Mouse (Mus musculus) forebrain, embryonic 13.5 days (tissue): ENCODE results near the gene Snw1. TPM values are rescaled to one million over a fixed set of nuclear protein-coding genes. Genes with fewer than 3 reads are reported as not detected.

Source experiments
- ATAC-seq: fragments of 200-750 bp; cut with Nextera tagmentation; 2 replicates; pipeline ENCODE4 v1.8.0; 2017
- H3K27ac ChIP-seq: fragments of 300-500 bp; sonication (generic); 2 replicates; pipeline ENCODE4 v1.5.1; 2015; ENCODE audit warnings: inconsistent platforms, mild to moderate bottlenecking, moderate library complexity
- H3K27me3 ChIP-seq: fragments of 300-500 bp; sonication (generic); 2 replicates; pipeline ENCODE4 v1.6.1; 2015; ENCODE audit warnings: mild to moderate bottlenecking, inconsistent platforms
- H3K36me3 ChIP-seq: fragments of 300-500 bp; sonication (generic); 2 replicates; pipeline ENCODE4 v1.6.1; 2015; ENCODE audit warnings: mild to moderate bottlenecking, inconsistent platforms; ENCODE audit not compliant: poor library complexity, severe bottlenecking
- H3K4me1 ChIP-seq: fragments of 300-500 bp; sonication (generic); 2 replicates; pipeline ENCODE4 v1.6.1; 2015; ENCODE audit warnings: inconsistent platforms
- H3K4me2 ChIP-seq: fragments of 300-500 bp; sonication (generic); 2 replicates; pipeline ENCODE4 v1.6.1; 2015; ENCODE audit warnings: inconsistent platforms, mild to moderate bottlenecking, moderate library complexity
- H3K4me3 ChIP-seq: fragments of 300-500 bp; sonication (generic); 2 replicates; pipeline ENCODE4 v1.5.1; 2015; ENCODE audit warnings: mild to moderate bottlenecking, inconsistent platforms
- H3K9ac ChIP-seq: fragments of 300-500 bp; sonication (generic); 2 replicates; pipeline ENCODE4 v1.6.1; 2015; ENCODE audit warnings: mild to moderate bottlenecking, inconsistent platforms
- H3K9me3 ChIP-seq: fragments of 300-500 bp; sonication (generic); replicated peaks from 2 replicates; pipeline ENCODE4 v1.6.1; 2016; ENCODE audit warnings: inconsistent platforms
- WGBS: fragments of 180-500 bp; shearing (Covaris S2); methylation state at CpG from one replicate; pipeline ENCODE4 v1.1.7; 2015; 5-methylcytosine and 5-hydroxymethylcytosine counted together
- polyA plus RNA-seq: library from polyadenylated mRNA; unstranded; fragments of >200 nt; fragmentation: Nextera tagmentation; extraction: Ambion mirVana; gene quantifications from 2 replicates; pipeline ENCODE4 v1.2.1, GENCODE M21; 2015

The Snw1 gene
- polyA plus RNA-seq, 1 experiment from 2014 or later, result 151 TPM

- Histone ChIP-seq H3K9me3 (no peaks in the 10 kb centered on the region), H3K4me1 (peaks cover 29% of the 10 kb centered on the region), H3K36me3 (peaks cover 53% of the 10 kb centered on the region), H3K9ac (peak overlapping the region; percentile 89), H3K27ac (no peak overlapping the region), H3K4me2 (peak overlapping the region; percentile 93), H3K27me3 (no peaks in the 10 kb centered on the region), H3K4me3 (peak overlapping the region; percentile 98)
- 3% methylated on average over 16 of the region's 16 CpGs for WGBS
- peak; percentile 28; the same call in 1 of the 2 replicates for ATAC-seq
Measured at GRCm38 (mm10) chr12:87444211-87444610, 27.9 kb downstream of the Snw1 start.

GRCm38 (mm10) chr12:87443700-87444122 lies 28.4 kb downstream of the Snw1 start, which contains the start of the genes Slirp and Alkbh1:
Gene Slirp (plus strand): TSS chr12:87443896.
Gene Alkbh1 (minus strand): TSS chr12:87444017.
- H3K27me3 ChIP-seq, result no peaks in the 10 kb centered on the region
- H3K9me3 ChIP-seq, result no peaks in the 10 kb centered on the region
- H3K36me3 ChIP-seq, result peaks cover 54% of the 10 kb centered on the region
- H3K27ac ChIP-seq, result peak within 1 kb of the TSS; percentile 87
- peak; percentile 96 for ATAC-seq
- H3K4me2 ChIP-seq, result peak within 1 kb of the TSS; percentile 93
- H3K4me1 ChIP-seq, result peaks cover 29% of the 10 kb centered on the region
- WGBS, result under 1% methylated on average over 28 of the region's 28 CpGs
- peak within 1 kb of the TSS; percentile 89 for H3K9ac ChIP-seq
- peak within 1 kb of the TSS; percentile 98 for H3K4me3 ChIP-seq

GRCm38 (mm10) chr12:87443115-87443699 lies 28.9 kb downstream of the Snw1 start:
- Histone ChIP-seq H3K27me3 (no peaks in the 10 kb centered on the region), H3K27ac (peak overlapping the region; percentile 87), H3K9me3 (no peaks in the 10 kb centered on the region), H3K4me3 (peak overlapping the region; percentile 98), H3K4me2 (peak overlapping the region; percentile 93), H3K9ac (peak overlapping the region; percentile 89), H3K36me3 (peaks cover 54% of the 10 kb centered on the region), H3K4me1 (peaks cover 29% of the 10 kb centered on the region)
- peak; percentile 88 for ATAC-seq
- WGBS, result under 1% methylated on average over 33 of the region's 33 CpGs

GRCm38 (mm10) chr12:87442177-87443114 lies 29.6 kb downstream of the Snw1 start:
- peaks cover 29% of the 10 kb centered on the region for H3K4me1 ChIP-seq
- no peak for ATAC-seq
- H3K36me3 ChIP-seq, result peaks cover 54% of the 10 kb centered on the region
- no peaks in the 10 kb centered on the region for H3K27me3 ChIP-seq
- H3K4me2 ChIP-seq, result peak overlapping the region; percentile 93
- H3K9ac ChIP-seq, result peak overlapping the region; percentile 89
- no peaks in the 10 kb centered on the region for H3K9me3 ChIP-seq
- H3K27ac ChIP-seq, result no peak overlapping the region
- whole genome bisulfite sequencing, result 25% methylated on average over 12 of the region's 12 CpGs
- H3K4me3 ChIP-seq, result peak overlapping the region; percentile 98

GRCm38 (mm10) chr12:87428885-87429284 lies 43.2 kb downstream of the Snw1 start:
- H3K4me1 ChIP-seq, result no peaks in the 10 kb centered on the region

GRCm38 (mm10) chr12:87428295-87428694 lies 43.8 kb downstream of the Snw1 start:
- ATAC-seq, result no peak
- H3K4me3 ChIP-seq, result no peak overlapping the region

More at GRCm38 (mm10) chr12:87428885-87429284, 43.2 kb downstream of the Snw1 start:
- Histone ChIP-seq H3K36me3 (peaks cover 89% of the 10 kb centered on the region), H3K27me3 (no peaks in the 10 kb centered on the region), H3K27ac (no peak overlapping the region), H3K9me3 (no peaks in the 10 kb centered on the region), H3K4me2 (no peak overlapping the region), H3K4me3 (no peak overlapping the region), H3K9ac (no peak overlapping the region)
- 83% methylated on average over 8 of the region's 8 CpGs for WGBS
- ATAC-seq, result no peak

GRCm38 (mm10) chr12:87426354-87427031 lies 45.6 kb downstream of the Snw1 start:
- ATAC-seq, result no peak
- Histone ChIP-seq H3K27me3 (no peaks in the 10 kb centered on the region), H3K9ac (no peak overlapping the region), H3K4me1 (no peaks in the 10 kb centered on the region), H3K9me3 (no peaks in the 10 kb centered on the region), H3K4me2 (no peak overlapping the region), H3K27ac (no peak overlapping the region), H3K4me3 (no peak overlapping the region), H3K36me3 (peaks cover 81% of the 10 kb centered on the region)
- WGBS, result 92% methylated on average over 5 of the region's 5 CpGs

More at GRCm38 (mm10) chr12:87428295-87428694, 43.8 kb downstream of the Snw1 start:
- WGBS, result 78% methylated on average over 2 of the region's 2 CpGs
- Histone ChIP-seq H3K27me3 (no peaks in the 10 kb centered on the region), H3K4me2 (no peak overlapping the region), H3K9me3 (no peaks in the 10 kb centered on the region), H3K9ac (no peak overlapping the region), H3K36me3 (peaks cover 89% of the 10 kb centered on the region), H3K27ac (no peak overlapping the region), H3K4me1 (no peaks in the 10 kb centered on the region)

GRCm38 (mm10) chr12:87424516-87424915 lies 47.6 kb downstream of the Snw1 start:
- Histone ChIP-seq H3K36me3 (peaks cover 61% of the 10 kb centered on the region), H3K4me2 (no peak overlapping the region), H3K4me3 (no peak overlapping the region), H3K27me3 (no peaks in the 10 kb centered on the region), H3K9ac (no peak overlapping the region), H3K9me3 (no peaks in the 10 kb centered on the region), H3K27ac (no peak overlapping the region), H3K4me1 (peaks cover 2% of the 10 kb centered on the region; the same call in 1 of the 2 replicates)
- 26% methylated on average over 3 of the region's 3 CpGs for WGBS
- no peak for ATAC-seq

GRCm38 (mm10) chr12:87423700-87424099 lies 48.4 kb downstream of the Snw1 start:
- 50% methylated on average over 1 of the region's 1 CpGs for WGBS
- H3K4me3 ChIP-seq, result no peak overlapping the region
- H3K27ac ChIP-seq, result no peak overlapping the region
- no peaks in the 10 kb centered on the region for H3K9me3 ChIP-seq
- no peak for ATAC-seq
- peaks cover 53% of the 10 kb centered on the region for H3K36me3 ChIP-seq
- H3K27me3 ChIP-seq, result no peaks in the 10 kb centered on the region
- no peak overlapping the region for H3K9ac ChIP-seq
- H3K4me1 ChIP-seq, result peaks cover 10% of the 10 kb centered on the region
- H3K4me2 ChIP-seq, result no peak overlapping the region

GRCm38 (mm10) chr12:87421708-87422507 lies 50.2 kb downstream of the Snw1 start:
- Histone ChIP-seq H3K27ac (no peak overlapping the region), H3K9me3 (no peaks in the 10 kb centered on the region), H3K4me2 (no peak overlapping the region), H3K36me3 (peaks cover 36% of the 10 kb centered on the region), H3K4me1 (peaks cover 12% of the 10 kb centered on the region), H3K27me3 (no peaks in the 10 kb centered on the region), H3K4me3 (no peak overlapping the region), H3K9ac (no peak overlapping the region)
- 67% methylated on average over 5 of the region's 5 CpGs for WGBS
- no peak for ATAC-seq

GRCm38 (mm10) chr12:87419974-87420485 lies 52.0 kb downstream of the Snw1 start:
- peaks cover 12% of the 10 kb centered on the region for H3K4me1 ChIP-seq
- H3K9ac ChIP-seq, result no peak overlapping the region
- H3K9me3 ChIP-seq, result no peaks in the 10 kb centered on the region
- ATAC-seq, result no peak
- H3K4me3 ChIP-seq, result no peak overlapping the region
- H3K27me3 ChIP-seq, result no peaks in the 10 kb centered on the region
- H3K27ac ChIP-seq, result peak overlapping the region; percentile 76
- peaks cover 21% of the 10 kb centered on the region for H3K36me3 ChIP-seq
- H3K4me2 ChIP-seq, result no peak overlapping the region
- WGBS, result 77% methylated on average over 12 of the region's 12 CpGs
